Mouse (Mus musculus) layer of hippocampus, postnatal 25 days (tissue): Measurements from ENCODE around the gene P3h3. TPM values are rescaled to one million over a fixed set of nuclear protein-coding genes. Genes with fewer than 3 reads are reported as not detected.
"Not testable (repeated sequence)": the region's sequence is repeated elsewhere in the genome, so short reads cannot be mapped to it uniquely, and the experiment has no call there.

Experiments
- DNase-seq, 2 experiments: peaks; one replicate each; pipeline ENCODE4 v3.0.0; 2022; ENCODE audit warnings: mixed read lengths in 2 of 2, low spot score in 1 of 2; ENCODE audit errors: extremely low spot score in 1 of 2
- total RNA-seq, 2 experiments: library from RNA; stranded (reverse); gene quantifications; 2 replicates each; pipeline ENCODE4 v1.2.3; 2021

P3h3 gene
- total RNA-seq, 2 experiments from 2014 or later, result 18.5 to 30.1 TPM

GRCm38 (mm10) chr6:124810566-124811402 is 46.8 kb downstream of the P3h3 start:
- DNase-seq, result not testable (repeated sequence)

GRCm38 (mm10) chr6:124809775-124810538 is 47.6 kb downstream of the P3h3 start:
- no peak for DNase-seq

- peak; percentile 53 to 61 for DNase-seq
Observed at GRCm38 (mm10) chr6:124809052-124809774, 48.3 kb downstream of the P3h3 start.

- DNase-seq, result peak; percentile 36 to 39
Observed at GRCm38 (mm10) chr6:124808358-124809012, 49.1 kb downstream of the P3h3 start, which contains the start of gene Spsb2. Gene Spsb2 (plus strand): TSS chr6:124808661.

GRCm38 (mm10) chr6:124807986-124808357 is 49.6 kb downstream of the P3h3 start:
- no peak for DNase-seq

GRCm38 (mm10) chr6:124807366-124807765 is 50.2 kb downstream of the P3h3 start:
- DNase-seq, result no peak

- no peak for DNase-seq
Observed at GRCm38 (mm10) chr6:124806446-124807140, 51.0 kb downstream of the P3h3 start.

- DNase-seq, result peak; percentile 91 to 96
Observed at GRCm38 (mm10) chr6:124805341-124806321, 51.9 kb downstream of the P3h3 start.

- no peak for DNase-seq
Observed at GRCm38 (mm10) chr6:124804341-124804740, 53.2 kb downstream of the P3h3 start.

GRCm38 (mm10) chr6:124803691-124804090 is 53.9 kb downstream of the P3h3 start:
- DNase-seq, result not testable (repeated sequence)

- no peak for DNase-seq
Observed at GRCm38 (mm10) chr6:124803061-124803460, 54.5 kb downstream of the P3h3 start.

GRCm38 (mm10) chr6:124802400-124802799 is 55.2 kb downstream of the P3h3 start:
- not testable (repeated sequence) for DNase-seq

GRCm38 (mm10) chr6:124796200-124796599 is 61.4 kb downstream of the P3h3 start:
- no peak for DNase-seq

GRCm38 (mm10) chr6:124795781-124796180 is 61.8 kb downstream of the P3h3 start:
- DNase-seq, result no peak

GRCm38 (mm10) chr6:124791911-124792310 is 65.6 kb downstream of the P3h3 start:
- no peak for DNase-seq
